Mouse (Mus musculus): ENCODE results near the gene Nr1d2. TPM values are rescaled to one million over a fixed set of nuclear protein-coding genes. Genes with fewer than 3 reads are reported as not detected.
A peak's percentile ranks its signal among the peaks of the same experiment; 100 is the strongest.
"Not testable (repeated sequence)": the region's sequence is repeated elsewhere in the genome, so short reads cannot be mapped to it uniquely, and the experiment has no call there.

Gene Nr1d2
- polyA plus RNA-seq, 1 experiment from 2014 or later: 6.5 TPM

GRCm38 (mm10) chr14:18261203-18261602, 22.3 kb upstream of the Nr1d2 start:
- no peaks in the 10 kb centered on the region for H3K4me1 ChIP-seq
- H3K4me2 ChIP-seq: no peak overlapping the region
- H3K36me3 ChIP-seq: peaks cover 5% of the 10 kb centered on the region; the same call in 1 of the 2 replicates
- no peak overlapping the region for H3K27ac ChIP-seq
- H3K9ac ChIP-seq: no peak overlapping the region
- H3K9me3 ChIP-seq: no peaks in the 10 kb centered on the region
- WGBS: 87% methylated on average over 3 of the region's 3 CpGs
- H3K4me3 ChIP-seq: no peak overlapping the region
- ATAC-seq (ENCODE audit: borderline replicate concordance, extremely low read depth, low FRiP score, low TSS enrichment): no peak
- no peaks in the 10 kb centered on the region for H3K27me3 ChIP-seq

DNA sequence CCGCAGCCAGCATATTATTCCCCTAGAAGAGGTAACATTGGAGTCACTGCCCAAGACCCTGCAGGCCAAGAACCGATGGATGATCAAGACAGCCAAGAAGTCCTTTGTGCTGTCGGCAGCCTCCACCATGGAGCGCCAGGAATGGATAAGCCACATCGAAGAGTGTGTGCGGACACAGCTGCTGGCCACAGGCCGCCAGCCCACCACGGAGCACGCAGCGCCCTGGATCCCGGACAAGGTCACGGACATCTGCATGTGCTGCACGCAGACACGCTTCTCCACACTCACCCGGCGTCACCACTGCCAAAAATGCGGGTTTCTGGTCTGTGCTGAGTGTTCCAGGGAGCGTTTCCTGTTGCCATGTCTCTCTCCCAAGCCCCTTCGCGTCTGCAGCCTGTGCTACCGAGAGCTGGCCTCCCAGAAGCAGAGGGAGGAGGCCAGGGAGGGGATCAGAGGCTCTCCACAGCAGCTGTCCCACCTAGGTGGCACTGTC, 3.8 kb upstream of the Nr1d2 start:
- no peak overlapping the region for H3K4me2 ChIP-seq
- H3K4me3 ChIP-seq: no peak overlapping the region
- H3K36me3 ChIP-seq: no peaks in the 10 kb centered on the region
- no peak overlapping the region for H3K27ac ChIP-seq
- ATAC-seq (ENCODE audit: borderline replicate concordance, extremely low read depth, low FRiP score, low TSS enrichment): no peak
- H3K9me3 ChIP-seq: no peaks in the 10 kb centered on the region
- 80% methylated on average over 21 of the region's 21 CpGs for WGBS
- no peak overlapping the region for H3K9ac ChIP-seq
- H3K27me3 ChIP-seq: no peaks in the 10 kb centered on the region
- H3K4me1 ChIP-seq: no peaks in the 10 kb centered on the region

DNA sequence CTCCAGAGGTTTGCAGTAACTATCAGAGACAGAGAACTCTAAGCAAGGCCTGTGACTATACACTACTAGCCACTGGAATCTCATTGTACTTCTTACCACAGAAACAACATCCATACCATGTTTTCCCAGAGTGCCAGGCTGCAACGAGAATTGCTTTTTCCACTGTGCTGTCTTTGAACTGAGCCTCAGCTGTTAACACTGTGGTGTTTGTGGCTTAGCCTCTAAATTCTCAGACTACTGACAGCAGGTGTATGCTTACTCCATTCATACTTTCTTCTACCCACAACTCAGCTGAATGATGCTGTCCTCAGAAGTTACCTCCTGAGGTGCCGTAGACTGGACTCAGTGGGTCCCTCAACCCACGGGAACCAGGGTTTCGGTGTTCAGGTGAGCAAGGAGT, 2.9 kb upstream of the Nr1d2 start:
- H3K36me3 ChIP-seq: no peaks in the 10 kb centered on the region
- WGBS: 84% methylated on average over 4 of the region's 4 CpGs
- no peaks in the 10 kb centered on the region for H3K4me1 ChIP-seq
- no peak overlapping the region for H3K9ac ChIP-seq
- no peaks in the 10 kb centered on the region for H3K27me3 ChIP-seq
- no peaks in the 10 kb centered on the region for H3K9me3 ChIP-seq
- H3K27ac ChIP-seq: no peak overlapping the region
- H3K4me3 ChIP-seq: no peak overlapping the region
- no peak for ATAC-seq (ENCODE audit: borderline replicate concordance, extremely low read depth, low FRiP score, low TSS enrichment)
- no peak overlapping the region for H3K4me2 ChIP-seq

DNA sequence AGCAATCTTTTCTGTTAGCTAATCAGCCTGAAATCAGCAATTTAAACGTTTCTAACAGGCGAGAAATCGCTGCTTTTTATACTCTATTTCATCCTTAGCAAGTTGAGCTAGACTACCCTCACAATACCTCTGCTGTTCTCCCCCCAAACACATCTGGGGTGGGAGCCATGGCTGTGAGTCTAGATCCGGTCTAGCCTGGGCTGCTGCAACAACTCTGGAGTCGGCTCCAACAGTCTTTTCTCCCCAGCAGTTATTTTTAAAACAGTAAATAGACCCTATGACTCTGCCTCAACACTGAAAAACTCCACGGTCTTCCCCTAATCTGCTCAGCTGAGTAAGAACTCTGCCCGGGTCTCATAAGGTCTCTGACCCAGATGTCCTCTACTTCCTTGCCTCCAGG, 1.2 kb upstream of the Nr1d2 start:
- Histone ChIP-seq H3K9me3 (no peaks in the 10 kb centered on the region), H3K9ac (no peak overlapping the region), H3K27me3 (no peaks in the 10 kb centered on the region), H3K4me3 (no peak overlapping the region), H3K4me1 (no peaks in the 10 kb centered on the region), H3K27ac (no peak overlapping the region), H3K4me2 (no peak overlapping the region), H3K36me3 (no peaks in the 10 kb centered on the region)
- WGBS: 65% methylated on average over 7 of the region's 7 CpGs
- no peak for ATAC-seq (ENCODE audit: borderline replicate concordance, extremely low read depth, low FRiP score, low TSS enrichment)

GRCm38 (mm10) chr14:18238131-18238749, 687 bp downstream of the Nr1d2 start:
- peak overlapping the region; percentile 85 for H3K27ac ChIP-seq
- H3K4me3 ChIP-seq: peak overlapping the region; percentile 83
- peak overlapping the region; percentile 91 for H3K4me2 ChIP-seq
- 1% methylated on average over 67 of the region's 71 CpGs for WGBS
- no peaks in the 10 kb centered on the region for H3K4me1 ChIP-seq
- no peaks in the 10 kb centered on the region for H3K36me3 ChIP-seq
- peak; percentile 92 for ATAC-seq (ENCODE audit: borderline replicate concordance, extremely low read depth, low FRiP score, low TSS enrichment)
- peak overlapping the region; percentile 66 for H3K9ac ChIP-seq
- H3K27me3 ChIP-seq: no peaks in the 10 kb centered on the region
- no peaks in the 10 kb centered on the region for H3K9me3 ChIP-seq

GRCm38 (mm10) chr14:18237381-18237780, 1.5 kb downstream of the Nr1d2 start:
- Histone ChIP-seq H3K27ac (no peak overlapping the region), H3K9ac (no peak overlapping the region), H3K4me2 (peak overlapping the region; percentile 91), H3K36me3 (no peaks in the 10 kb centered on the region), H3K9me3 (no peaks in the 10 kb centered on the region), H3K4me3 (peak overlapping the region; percentile 83), H3K4me1 (no peaks in the 10 kb centered on the region), H3K27me3 (no peaks in the 10 kb centered on the region)
- no peak for ATAC-seq (ENCODE audit: borderline replicate concordance, extremely low read depth, low FRiP score, low TSS enrichment)
- 63% methylated on average over 4 of the region's 4 CpGs for WGBS

- not testable (repeated sequence) for H3K4me1 ChIP-seq; H3K9ac ChIP-seq; H3K27ac ChIP-seq; H3K9me3 ChIP-seq; ATAC-seq (ENCODE audit: borderline replicate concordance, extremely low read depth, low FRiP score, low TSS enrichment); H3K36me3 ChIP-seq; H3K27me3 ChIP-seq; H3K4me2 ChIP-seq; H3K4me3 ChIP-seq
- WGBS: 71% methylated on average over 2 of the region's 2 CpGs
Observed at GRCm38 (mm10) chr14:18236496-18237235, 2.3 kb downstream of the Nr1d2 start.

DNA sequence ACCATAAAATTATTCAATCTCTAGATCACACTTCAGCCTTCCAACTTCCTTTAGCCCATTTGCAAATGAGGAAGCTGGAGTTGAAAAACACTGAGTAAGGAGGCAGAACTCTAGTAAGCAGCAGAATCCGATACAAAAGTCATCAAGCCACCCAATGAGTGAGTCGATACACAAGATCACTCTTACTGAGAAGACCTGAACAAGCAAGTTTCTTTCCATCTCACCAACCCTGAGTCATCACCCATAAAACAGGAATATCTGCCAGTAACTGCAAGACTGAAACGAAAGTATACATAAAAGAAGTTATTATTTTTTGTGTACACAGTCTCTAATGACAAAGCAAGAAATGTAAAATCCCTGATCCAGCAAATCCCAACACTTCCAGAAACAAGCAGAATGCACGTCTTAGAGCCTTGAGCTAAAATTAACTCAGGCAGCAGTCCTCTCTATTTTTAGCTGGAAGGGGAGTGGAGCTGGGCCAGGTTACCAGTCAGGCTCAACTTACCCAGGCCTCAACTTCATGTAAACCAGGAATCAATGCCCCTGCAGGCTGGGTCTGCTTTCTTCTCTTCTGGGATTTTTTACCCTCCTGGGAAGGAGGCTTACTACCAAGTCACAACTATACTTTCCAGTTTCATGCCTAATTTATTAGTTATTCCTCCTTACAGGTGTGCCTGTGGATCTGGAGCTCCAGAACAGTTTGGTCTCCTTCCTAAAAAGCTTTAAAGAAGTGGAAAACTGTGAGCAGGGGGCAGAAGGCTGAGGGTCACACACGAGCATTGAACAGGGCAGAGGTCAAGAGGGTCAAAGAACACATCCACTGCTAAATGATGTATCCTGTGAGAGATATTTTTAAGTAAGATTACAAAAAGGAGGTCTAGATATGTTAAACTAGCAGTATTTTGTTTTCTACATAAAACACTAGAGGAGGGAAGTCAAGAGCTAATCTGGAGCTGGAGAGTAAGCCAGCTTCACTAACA, 4.7 kb downstream of the Nr1d2 start:
- Histone ChIP-seq H3K4me2 (no peak overlapping the region), H3K36me3 (no peaks in the 10 kb centered on the region), H3K27me3 (no peaks in the 10 kb centered on the region), H3K27ac (no peak overlapping the region), H3K9me3 (no peaks in the 10 kb centered on the region), H3K4me3 (no peak overlapping the region), H3K4me1 (no peaks in the 10 kb centered on the region), H3K9ac (no peak overlapping the region)
- 42% methylated on average over 5 of the region's 5 CpGs for WGBS
- no peak for ATAC-seq (ENCODE audit: borderline replicate concordance, extremely low read depth, low FRiP score, low TSS enrichment)

GRCm38 (mm10) chr14:18233076-18233475, 5.9 kb downstream of the Nr1d2 start:
- Histone ChIP-seq H3K9ac (no peak overlapping the region), H3K9me3 (no peaks in the 10 kb centered on the region), H3K27ac (no peak overlapping the region), H3K4me2 (no peak overlapping the region), H3K4me1 (no peaks in the 10 kb centered on the region), H3K27me3 (no peaks in the 10 kb centered on the region), H3K36me3 (no peaks in the 10 kb centered on the region), H3K4me3 (no peak overlapping the region)
- ATAC-seq (ENCODE audit: borderline replicate concordance, extremely low read depth, low FRiP score, low TSS enrichment): no peak
- WGBS: 70% methylated on average over 2 of the region's 2 CpGs

GRCm38 (mm10) chr14:18231866-18232265, 7.1 kb downstream of the Nr1d2 start:
- not testable (repeated sequence) for H3K4me3 ChIP-seq; H3K9ac ChIP-seq; ATAC-seq (ENCODE audit: borderline replicate concordance, extremely low read depth, low FRiP score, low TSS enrichment); H3K4me1 ChIP-seq; H3K27me3 ChIP-seq; H3K4me2 ChIP-seq; H3K36me3 ChIP-seq; H3K27ac ChIP-seq; H3K9me3 ChIP-seq
- 95% methylated on average over 8 of the region's 8 CpGs for WGBS

- not testable (repeated sequence) for H3K36me3 ChIP-seq; ATAC-seq (ENCODE audit: borderline replicate concordance, extremely low read depth, low FRiP score, low TSS enrichment); H3K4me2 ChIP-seq; H3K9ac ChIP-seq; H3K27ac ChIP-seq; H3K9me3 ChIP-seq; H3K27me3 ChIP-seq; H3K4me1 ChIP-seq; H3K4me3 ChIP-seq
- 93% methylated on average over 10 of the region's 10 CpGs for WGBS
Observed at GRCm38 (mm10) chr14:18229751-18230150, 9.2 kb downstream of the Nr1d2 start.

Measured in lung, embryonic 15.5 days (tissue).